Mouse (Mus musculus): ENCODE results near the gene Med31.

- TF ChIP-seq GATA1 (IDR thresholded peaks at IDR 0.05; ENCODE audit: low read length) (no peak), TAL1 (IDR thresholded peaks at IDR 0.05; ENCODE audit: low read length) (no peak)
These were observed 10.1 kb downstream of the Med31 start for GRCm38 (mm10) chr11:72205256-72205655.
